Comparison of ENCODE assay signal across 15 mouse cellular contexts in the genomic region with DNA sequence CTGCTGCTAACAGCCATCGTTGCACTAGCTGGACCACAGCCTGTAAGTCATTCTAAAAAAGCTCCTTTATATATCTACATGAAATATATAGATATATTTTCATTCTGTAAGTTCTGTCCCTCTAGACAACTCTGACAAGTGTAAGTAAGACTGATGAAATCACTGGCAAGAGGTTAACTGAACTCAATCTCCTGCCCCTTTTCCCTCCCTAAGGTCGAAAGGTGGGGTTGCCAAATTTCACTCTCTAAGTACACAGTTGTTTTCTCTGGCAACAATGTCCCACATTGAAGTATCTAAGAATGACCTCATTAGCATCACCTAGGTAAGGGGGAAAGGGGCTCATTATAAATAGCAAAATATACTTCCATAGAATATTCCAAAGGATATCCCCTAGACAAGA.
"Had no signal": no experiment of that assay in that cellular context is flagged by ENCODE, and none has a peak within 500 bp of the region (broad histone marks: within the 10 kb centered on the region; RNA-seq: fewer than 3 reads in every experiment).

No protein-coding gene starts in this region.

- H3K27ac ChIP-seq: neural tube, embryonic 15.5 days; stomach, embryonic 15.5 days; stomach, postnatal 0 days had no signal

- H3K4me1 ChIP-seq: neural tube, embryonic 15.5 days; stomach, embryonic 15.5 days had no signal

- H3K27me3 ChIP-seq: neural tube, embryonic 15.5 days; stomach, embryonic 15.5 days had no signal

- H3K9me3 ChIP-seq: neural tube, embryonic 15.5 days; stomach, embryonic 15.5 days had no signal

- H3K4me2 ChIP-seq: neural tube, embryonic 15.5 days; stomach, embryonic 15.5 days had no signal

- DNase-seq: retina, postnatal 1 day; right cerebral cortex, adult 18-20 months; right cerebral cortex, postnatal 14 days; right cerebral cortex, postnatal 25 days; right cerebral cortex, postnatal 4 days; spleen, adult 18-20 months; thymus, adult 18-20 months; thymus, adult 2 months; thymus, postnatal 14 days; thymus, postnatal 25 days; thymus, postnatal 36 days; thymus, postnatal 4 days had no signal

- H3K4me3 ChIP-seq: neural tube, embryonic 15.5 days; stomach, embryonic 15.5 days had no signal

- H3K9ac ChIP-seq: neural tube, embryonic 15.5 days; stomach, embryonic 15.5 days had no signal
